Mouse (Mus musculus) thymus, postnatal 36 days (tissue): ENCODE measurements around the gene Blzf1.

ENCODE experiments used
- DNase-seq, 2 experiments: peaks; one replicate each; pipeline ENCODE4 v3.0.0; 2022; ENCODE audit warnings: mixed read lengths in 2 of 2

Gene Blzf1

DNA sequence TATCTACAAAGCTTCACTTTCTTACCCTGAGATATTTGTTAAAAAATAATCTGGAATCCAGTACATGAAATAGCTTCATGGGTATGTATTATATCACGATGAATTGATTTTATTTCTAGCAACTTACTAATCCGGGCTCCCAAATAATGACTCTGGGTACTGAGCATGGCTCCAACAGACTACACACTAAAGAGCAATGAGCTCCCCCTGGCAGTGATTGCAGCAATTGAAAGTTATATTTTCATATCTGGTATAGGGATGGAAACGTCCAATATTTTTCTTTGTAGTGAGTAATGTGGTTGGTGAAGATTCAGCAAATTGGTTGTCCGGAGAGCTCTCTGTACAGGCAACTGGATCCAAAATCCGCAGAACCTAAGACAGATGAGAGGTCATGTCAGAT lies 15.2 kb downstream of the Blzf1 start:
- DNase-seq, result no peak

DNA sequence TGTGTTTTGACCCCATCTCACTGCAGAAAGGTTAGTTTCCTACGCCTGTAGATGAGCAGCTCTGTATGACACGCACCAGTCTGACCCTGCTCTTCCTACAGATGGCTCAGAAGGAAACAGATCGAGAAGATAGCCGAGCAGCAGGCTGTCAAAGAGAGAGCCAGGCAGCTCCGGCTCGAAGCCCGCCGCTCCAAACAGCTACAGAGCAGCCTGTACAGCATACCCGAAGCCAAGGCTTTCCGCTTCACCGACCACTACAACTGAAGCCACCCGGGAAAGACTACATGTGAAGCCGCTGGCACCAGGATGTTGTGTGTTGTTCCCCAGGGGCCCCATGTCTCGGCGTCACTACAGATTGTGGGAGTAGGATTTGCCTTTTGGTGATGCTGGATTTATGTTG lies 19.9 kb downstream of the Blzf1 start:
- DNase-seq, result no peak

DNA sequence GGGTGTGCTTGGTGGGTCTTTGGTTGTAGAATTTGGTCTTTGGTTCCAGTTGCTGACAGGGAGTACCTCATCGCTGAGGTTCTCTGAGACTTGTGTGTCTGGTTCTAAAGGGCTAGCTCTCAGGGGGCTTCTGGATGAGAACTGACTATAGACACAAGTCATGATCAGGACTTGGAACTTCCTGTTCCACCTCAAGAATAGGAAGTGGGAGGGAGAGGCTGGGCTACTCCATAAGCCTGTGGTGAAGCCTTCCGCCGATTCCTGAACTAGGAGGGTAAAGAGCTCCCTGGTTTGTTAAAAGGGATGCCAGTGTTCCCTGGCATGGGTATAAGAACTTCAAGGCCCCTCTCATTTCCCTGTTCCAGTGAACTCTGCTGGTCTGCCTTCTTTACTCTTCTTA lies 23.3 kb downstream of the Blzf1 start:
- DNase-seq, result no peak

DNA sequence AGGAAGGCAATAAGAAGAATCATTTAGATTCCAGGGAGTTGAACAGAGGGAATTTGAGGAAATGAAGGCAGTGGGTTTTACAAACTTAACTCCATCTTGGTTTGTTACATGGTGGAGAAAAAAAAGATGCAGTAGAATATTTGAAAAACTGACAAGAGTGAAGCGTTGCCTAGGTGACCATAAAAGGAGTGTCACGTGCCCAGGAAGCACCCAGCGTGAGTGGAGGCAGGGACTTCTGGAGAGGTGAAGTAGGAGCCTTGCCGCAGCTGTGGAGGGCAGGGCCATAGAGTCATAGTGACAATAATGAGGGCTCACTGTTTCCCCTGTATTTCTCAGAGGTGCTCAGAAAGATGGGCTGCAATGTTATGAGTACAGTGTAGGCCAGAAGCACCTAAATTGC lies 28.0 kb downstream of the Blzf1 start:
- DNase-seq, result peak; percentile 12 to 48

DNA sequence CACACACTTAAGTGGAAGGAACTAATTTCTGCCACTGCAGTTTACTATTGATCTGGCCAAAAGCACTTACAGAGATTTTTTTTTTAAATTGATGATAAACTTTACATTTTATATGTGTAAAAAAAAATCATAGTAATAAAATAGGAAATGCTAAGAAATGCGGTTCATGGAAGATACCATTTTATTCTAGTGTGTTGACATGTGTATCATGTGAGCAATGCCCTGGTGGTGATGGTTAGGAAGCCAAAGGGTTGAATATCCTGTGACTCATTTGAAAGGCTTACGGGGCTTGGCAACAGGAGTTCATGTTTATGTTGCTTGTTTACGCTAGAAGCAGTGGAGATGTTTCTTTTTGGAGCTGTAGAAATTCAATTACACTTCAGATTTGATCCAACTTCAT lies 30.7 kb downstream of the Blzf1 start:
- DNase-seq, result no peak

DNA sequence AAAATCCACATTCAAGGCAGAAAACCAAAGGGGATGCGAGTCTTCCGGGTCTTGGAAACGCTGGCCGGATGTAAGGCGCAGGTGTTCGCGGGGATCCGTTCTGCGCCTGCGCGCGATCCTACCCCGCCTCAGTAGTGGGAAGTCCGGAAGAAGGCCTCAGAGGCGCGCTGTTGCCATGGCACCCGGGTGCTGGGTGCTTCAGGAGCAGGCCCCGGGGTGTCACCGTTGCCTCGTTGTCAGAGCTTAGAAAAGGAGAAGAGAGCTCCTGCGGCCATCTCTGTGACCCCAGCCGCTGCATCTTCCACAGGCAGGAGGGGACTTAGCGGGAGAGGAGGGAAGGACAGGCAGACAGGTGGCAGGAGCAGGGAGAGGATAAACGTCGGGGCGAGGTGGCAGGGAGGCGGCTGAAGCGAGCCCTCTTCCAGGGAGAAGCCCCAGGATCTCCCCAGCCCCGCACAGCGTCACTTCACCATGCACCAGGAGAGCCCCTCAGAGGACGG lies 31.8 kb downstream of the Blzf1 start, which contains the start of gene Ccdc181:
TSS of gene Ccdc181 (plus strand) at position 131 of the 500 bp plus-strand sequence.
- peak; percentile 97 to 99 for DNase-seq

DNA sequence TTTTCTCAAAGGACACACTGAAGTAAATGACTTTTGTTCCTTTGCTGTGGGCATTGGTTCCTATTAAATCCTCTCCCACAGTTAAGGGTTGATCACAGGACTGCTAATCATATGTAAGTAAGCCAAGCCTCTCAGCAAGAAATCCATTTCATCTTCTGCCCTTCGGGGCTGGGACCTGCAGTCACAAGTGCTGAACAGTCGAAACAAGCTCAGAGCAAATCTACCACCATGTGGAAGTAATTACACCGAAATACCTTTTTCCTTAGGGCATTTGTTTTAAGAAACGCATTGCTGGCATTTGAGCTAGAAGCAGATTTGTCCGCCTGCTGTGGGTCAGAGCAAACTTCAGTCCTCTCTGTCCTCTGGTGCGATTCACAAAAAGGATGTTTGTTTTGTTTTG lies 33.6 kb downstream of the Blzf1 start:
- DNase-seq, result no peak

DNA sequence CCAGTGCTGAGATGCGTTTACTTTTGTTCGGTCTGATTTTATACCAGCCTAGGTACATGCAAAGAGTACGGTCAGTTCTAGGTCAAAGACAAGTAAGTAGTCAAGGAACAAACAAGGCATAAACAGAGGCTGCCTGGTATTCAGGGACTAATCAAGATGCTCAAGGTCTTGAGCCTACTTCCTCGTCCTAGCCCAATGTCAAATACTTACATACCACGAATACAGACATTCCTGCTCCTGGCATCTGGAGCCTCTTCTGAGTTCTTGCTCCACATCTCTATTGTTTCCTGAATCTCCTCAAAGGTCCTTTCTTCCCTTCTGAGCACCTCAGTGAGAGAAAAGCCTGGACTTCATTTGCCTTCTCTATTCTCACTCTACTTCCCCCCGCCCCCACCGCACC lies 36.3 kb downstream of the Blzf1 start:
- no peak for DNase-seq

DNA sequence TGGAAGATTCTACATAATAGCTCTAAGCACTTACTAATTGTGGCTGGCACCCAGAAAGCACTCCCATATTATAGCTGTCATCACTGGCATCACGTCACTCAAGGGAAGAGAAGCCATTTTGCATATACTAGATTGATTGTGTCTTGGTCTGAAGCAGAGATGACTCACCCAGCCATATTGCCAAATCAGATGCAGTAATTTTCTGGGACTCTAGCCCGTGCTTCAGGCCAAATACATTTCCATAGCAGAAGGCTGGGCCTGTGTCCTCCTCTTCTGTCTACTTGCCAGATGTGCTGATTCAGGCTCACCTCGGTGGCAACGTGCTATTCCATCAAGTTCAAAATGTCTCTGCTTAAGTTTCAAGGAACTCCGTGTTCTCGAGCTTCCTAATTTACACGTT lies 45.7 kb downstream of the Blzf1 start:
- no peak for DNase-seq

DNA sequence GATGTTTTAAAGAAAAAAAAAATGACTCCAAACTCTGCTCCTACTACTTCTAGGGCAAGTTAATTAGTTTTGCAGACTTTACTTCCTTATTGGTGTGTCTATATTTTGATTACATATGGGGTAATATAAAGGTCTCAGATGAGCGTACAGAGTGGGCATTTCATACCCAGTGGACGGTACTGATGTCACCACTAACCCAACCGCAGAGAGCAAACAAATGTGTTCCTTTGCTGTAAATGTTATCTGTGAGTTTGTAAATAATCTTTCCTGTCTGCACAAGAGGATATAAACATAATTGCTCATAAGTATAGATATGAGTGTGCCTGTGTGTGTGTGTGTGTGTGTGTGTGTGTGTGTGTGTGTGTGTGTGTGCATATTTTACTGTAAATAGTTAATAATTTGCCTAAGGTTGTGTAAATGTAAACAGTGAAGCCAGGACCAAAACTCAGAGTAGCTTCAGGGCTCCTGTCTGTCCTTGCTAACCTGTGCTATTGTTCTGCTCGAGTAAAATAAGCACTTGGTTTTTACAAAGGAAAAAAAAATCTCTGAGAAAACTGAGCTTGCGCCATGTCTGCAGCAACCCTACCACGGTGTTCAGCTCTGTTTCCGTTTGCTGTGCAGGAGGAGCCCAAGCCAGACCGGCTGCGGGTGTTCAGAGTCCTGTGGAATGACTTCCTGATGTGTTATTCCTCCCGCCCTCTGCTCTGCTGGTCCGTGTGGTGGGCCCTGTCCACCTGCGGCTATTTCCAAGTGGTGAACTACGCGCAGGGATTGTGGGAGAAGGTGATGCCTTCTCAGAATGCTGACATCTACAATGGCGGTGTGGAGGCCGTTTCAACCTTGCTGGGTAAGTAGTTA lies 46.9 kb downstream of the Blzf1 start:
- DNase-seq, result no peak

DNA sequence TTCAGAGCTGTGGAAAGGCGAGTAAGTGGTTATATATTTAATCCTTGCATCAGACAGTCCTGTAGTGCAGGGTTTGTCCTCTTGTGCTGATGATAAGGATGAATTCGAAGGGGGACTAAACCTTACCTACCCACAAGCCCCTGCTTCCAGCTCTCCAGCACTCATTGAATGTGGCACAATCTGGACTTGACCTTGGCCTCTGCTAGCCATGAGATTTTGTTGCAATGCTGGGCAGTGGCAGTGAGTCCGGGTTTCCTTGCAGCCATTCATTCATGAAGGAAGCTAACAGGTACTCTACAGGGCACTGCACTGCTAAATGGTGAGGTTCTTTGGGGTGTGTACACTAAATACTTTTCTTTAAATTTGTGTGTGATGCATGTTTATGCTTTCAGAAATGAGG lies 52.5 kb downstream of the Blzf1 start:
- no peak for DNase-seq

DNA sequence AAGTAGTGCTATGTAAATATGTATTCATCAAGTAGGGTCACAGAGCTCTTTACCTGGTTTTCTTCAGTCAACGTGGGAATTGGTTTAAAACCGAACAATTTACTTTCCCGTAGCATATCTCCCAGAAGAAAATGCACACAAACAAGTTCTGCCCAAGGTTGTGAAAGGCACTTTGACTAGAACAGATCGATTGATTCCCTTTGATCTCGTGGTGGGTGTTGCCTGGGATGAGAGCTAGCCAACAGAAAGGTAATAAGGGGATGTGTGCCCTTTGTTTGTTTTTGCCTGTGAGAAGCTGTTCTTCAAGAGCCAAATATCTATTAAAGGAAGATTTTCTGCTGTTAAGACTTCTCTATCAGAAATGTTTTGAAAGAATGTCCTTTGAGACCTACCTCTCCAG lies 54.7 kb downstream of the Blzf1 start:
- no peak for DNase-seq

DNA sequence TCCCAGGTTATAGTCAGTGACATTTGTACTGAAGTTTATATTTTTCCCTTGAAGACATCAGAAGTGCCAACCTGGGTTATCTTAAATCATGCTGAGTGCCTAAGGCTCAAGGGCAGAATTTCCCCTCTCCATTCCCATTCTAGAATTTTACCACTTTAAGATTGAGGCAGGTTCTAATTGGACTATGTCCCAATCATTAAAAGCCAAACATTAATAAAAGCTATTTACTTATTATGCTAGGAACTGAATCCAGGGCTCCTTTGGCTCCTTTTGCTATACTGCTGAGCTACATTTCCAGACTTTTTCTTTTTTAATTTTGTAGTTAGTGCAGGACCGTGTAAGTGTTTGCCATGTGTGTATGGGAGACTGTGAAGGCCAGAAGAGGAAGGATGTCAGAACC lies 55.9 kb downstream of the Blzf1 start:
- no peak for DNase-seq

DNA sequence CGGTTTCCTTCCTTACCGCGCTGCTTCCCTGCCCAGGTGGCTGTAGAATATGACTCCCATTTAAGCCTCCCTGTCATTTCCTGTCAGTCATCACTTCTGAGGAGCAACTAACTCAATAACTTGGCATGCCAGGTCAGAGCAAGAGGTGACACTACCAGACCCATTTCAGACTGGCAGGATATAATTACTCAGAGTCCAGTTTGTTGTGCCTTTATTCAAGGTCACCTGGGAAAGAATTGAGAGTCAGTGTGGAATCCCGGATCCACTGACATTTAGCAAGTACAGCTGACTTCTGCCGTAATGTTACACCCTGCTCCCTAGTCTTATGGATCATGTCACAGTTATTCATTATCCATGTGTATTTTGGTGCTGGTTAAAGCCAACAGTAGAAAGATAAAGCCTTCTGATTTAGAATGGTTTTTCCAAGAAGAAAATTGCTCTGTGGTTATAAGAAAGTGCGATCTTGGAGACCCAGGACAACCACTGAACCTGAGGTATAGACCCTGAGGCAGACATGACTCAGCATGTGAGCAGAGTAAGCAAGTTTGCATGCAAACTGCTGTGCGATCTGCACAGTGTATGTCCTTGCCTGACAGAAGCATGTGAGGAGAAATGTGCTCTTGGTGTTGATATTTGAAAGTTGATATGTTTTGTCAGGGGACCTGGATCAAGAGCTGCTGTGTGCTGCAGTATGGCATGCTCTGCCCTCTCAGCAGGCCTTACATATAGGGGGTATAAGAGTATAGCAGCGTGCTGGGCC lies 56.7 kb downstream of the Blzf1 start:
- no peak for DNase-seq

DNA sequence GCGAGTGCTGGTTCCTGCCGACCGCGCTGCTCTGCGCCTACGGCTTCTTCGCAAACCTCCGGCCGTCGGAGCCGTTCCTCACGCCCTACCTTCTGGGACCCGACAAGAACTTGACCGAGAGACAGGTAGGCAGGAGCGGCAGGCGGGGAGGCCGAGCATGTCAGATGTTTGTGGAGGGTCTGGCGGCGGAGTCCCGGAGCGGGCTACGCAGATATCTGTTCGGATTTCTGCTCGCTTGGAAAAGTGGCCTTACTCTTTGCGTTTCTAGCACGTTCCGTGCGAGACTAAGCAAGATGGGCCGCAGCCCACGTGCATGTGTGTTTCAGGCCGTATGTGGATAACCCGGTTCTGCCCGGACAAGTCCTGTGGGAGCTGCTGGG lies 58.0 kb downstream of the Blzf1 start:
- no peak for DNase-seq

DNA sequence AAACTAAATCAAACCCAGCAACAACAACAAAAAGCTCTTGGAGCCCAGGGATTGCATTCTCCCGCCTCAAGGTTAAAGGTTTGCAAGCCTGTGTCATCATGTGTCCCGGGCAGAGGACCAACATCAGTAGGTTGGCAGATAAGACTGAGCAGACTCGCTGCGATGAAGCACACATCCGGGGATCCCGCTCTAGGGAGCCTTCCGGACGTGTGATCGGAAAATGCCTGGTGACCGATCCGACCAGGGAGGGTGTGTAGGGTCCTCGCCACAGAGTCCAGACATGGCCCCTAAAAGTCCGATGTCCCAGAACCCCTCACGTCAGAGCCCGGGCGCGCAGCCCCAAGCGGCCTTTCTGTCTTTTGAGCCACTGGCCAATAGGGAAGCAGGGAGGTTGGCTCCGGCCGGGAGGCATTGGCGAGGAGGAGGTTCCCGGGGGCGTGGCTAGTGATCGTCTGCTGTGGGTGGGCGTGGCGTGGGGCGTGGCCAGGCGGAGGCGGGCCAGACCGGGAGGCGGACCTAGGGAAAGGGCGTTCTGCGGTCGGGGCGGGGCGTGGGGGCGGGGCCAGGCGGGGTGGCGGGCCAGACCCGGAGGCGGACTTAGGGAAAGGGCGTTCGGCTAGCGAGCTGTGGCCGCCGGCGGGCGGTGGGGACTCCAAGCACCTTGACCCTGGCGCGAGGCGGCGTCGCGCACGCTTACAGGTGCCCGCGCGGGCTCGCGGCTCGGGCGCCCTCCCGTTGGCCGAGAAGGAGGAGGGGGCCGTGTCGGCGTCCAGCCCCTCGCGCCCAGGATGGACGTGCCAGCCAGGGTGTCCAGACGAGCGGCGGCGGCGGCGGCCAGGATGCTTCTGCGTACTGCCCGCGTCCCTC lies 58.6 kb downstream of the Blzf1 start, which contains the start of gene Slc19a2:
TSS of gene Slc19a2 (plus strand) at position 582 of the 867 bp plus-strand sequence.
- peak; percentile 95 to 97 for DNase-seq

DNA sequence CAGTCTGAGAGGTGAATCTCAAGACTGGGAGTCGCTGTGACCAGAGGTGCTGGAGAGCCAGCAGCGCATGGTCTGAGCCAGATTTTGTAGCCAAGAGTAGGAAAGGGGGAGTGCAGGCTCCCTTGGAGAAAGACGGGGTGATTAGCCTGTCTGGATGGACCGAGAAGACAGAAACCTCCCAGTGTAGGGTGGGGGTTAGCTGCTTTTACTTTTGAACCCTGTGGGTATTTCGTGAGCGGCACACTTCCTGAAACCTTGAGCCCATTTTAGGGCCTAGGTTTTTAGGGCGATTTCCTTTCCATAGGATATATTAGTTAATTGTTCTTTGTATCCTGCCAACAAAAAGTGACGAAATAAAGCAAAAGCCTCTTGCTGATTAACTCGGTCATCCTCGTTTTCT lies 59.3 kb downstream of the Blzf1 start:
- DNase-seq, result no peak

DNA sequence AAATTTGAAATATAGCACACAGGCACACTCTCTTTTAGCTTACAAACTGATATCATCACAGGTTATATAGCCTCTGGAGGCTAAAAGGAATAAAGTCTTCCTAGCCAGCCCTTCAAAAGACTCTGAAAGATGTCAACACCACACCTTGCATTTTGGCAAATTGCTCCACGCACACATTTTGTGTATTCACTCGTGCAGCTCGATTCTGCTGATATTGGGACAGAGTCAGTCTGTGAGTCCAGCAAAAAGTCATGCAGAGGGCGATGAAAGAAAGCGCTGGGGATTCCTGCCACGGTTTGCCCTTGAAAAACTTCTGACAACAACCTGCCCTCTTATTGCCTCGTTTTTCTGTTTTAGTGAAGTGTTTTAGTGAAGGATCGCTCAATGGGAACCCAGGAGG lies 59.8 kb downstream of the Blzf1 start:
- DNase-seq, result no peak

DNA sequence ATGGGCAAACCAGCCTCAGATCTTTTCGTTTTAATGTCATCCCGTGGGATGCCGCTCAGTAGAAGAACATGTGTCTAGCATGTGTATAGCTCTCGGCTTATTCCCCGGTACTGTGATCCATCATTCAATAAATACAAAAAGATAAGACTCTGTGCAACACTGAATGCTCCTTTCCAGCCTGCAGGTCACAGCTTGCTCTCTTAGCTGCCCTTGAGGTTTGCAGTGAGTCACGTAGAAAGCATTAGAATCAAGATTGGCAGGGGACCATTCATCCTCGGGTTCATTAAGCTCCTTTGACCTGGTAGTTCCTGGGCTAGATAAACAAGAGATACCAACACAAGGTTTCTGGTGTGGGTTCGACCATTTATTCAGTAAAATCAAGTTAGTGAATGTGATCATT lies 64.5 kb downstream of the Blzf1 start:
- DNase-seq, result no peak

DNA sequence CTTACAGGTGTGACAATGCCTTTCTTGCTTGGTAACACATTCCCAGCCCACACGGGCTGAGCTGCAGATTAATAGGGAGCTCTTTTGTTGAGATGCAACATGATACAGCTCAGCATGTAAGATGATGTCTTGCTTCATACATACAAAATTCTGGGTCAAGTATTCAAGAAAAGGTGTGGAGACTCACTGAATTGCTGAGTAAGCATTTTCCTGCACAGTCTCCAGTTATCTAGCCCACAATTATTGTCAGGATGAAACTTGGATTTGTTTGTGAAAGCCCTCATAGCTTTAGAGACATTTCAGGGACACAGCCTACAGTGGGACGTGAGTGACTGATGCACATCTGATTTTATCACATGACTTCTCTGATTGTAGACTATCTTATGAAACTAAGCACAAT lies 65.8 kb downstream of the Blzf1 start:
- DNase-seq, result no peak
